In genomic region chrX:169830052-169830451, GRCm38 (mm10) we compare ENCODE assay signal across 28 mouse cellular contexts. TPM values are rescaled to one million over a fixed set of nuclear protein-coding genes. Genes with fewer than 3 reads are reported as not detected.
DNase-seq lines count a peak whose midpoint lies in the region; ATAC-seq and TF ChIP-seq lines count a peak whose summit lies in the region.
"Had no signal": no experiment of that assay in that cellular context is flagged by ENCODE, and none has a peak within 500 bp of the region (broad histone marks: within the 10 kb centered on the region; RNA-seq: fewer than 3 reads in every experiment).

No protein-coding gene starts in this region.

- peak; percentile 72 for ATAC-seq in hindbrain, embryonic 11.5 days (ENCODE audit: low FRiP score)
- ATAC-seq in hindbrain, postnatal 0 days, result no peak
- no peak for ATAC-seq in forebrain, embryonic 16.5 days
- ATAC-seq in midbrain, embryonic 12.5 days (ENCODE audit: low FRiP score, low read depth), result 0 out of 2 replicates have a peak, but pooled peaks have one; percentile 53
- ATAC-seq in liver, embryonic 12.5 days, result no peak
- ATAC-seq: intestine, embryonic 16.5 days had no signal

- no peak overlapping the region for H3K9ac ChIP-seq in hindbrain, embryonic 11.5 days (ENCODE audit: low read depth, low read length)
- H3K9ac ChIP-seq in hindbrain, postnatal 0 days (replicated peaks; ENCODE audit: low read length), result no peak overlapping the region
- no peak overlapping the region for H3K9ac ChIP-seq in forebrain, embryonic 16.5 days (replicated peaks; ENCODE audit: low read depth, low read length)
- H3K9ac ChIP-seq in midbrain, embryonic 12.5 days (replicated peaks), result no peak overlapping the region
- no peak overlapping the region for H3K9ac ChIP-seq in liver, embryonic 12.5 days
- H3K9ac ChIP-seq: heart, embryonic 13.5 days; kidney, embryonic 15.5 days; limb, embryonic 12.5 days; liver, embryonic 13.5 days; lung, embryonic 14.5 days; neural tube, embryonic 12.5 days had no signal

- intact Hi-C loops in heart, postnatal 36 days (cut with DNase I), result no loop called here

- H3K27ac ChIP-seq in hindbrain, embryonic 11.5 days (ENCODE audit: low read depth, low read length), result no peak overlapping the region
- no peak overlapping the region for H3K27ac ChIP-seq in hindbrain, postnatal 0 days
- H3K27ac ChIP-seq in forebrain, embryonic 16.5 days (ENCODE audit: low read length), result no peak overlapping the region
- H3K27ac ChIP-seq in midbrain, embryonic 12.5 days (replicated peaks), result no peak overlapping the region
- H3K27ac ChIP-seq in liver, embryonic 12.5 days, result no peak overlapping the region
- H3K27ac ChIP-seq: heart, embryonic 13.5 days; kidney, embryonic 15.5 days; limb, embryonic 12.5 days; liver, embryonic 13.5 days; neural tube, embryonic 12.5 days had no signal

- no peak for TF ChIP-seq CTCF in hindbrain, postnatal 0 days (IDR thresholded peaks at IDR 0.05; ENCODE audit: low read depth)

- H3K4me2 ChIP-seq in hindbrain, embryonic 11.5 days (replicated peaks; ENCODE audit: low read depth, low read length), result 0 out of 2 replicates have a peak overlapping the region, but pooled peaks have one; percentile 18
- H3K4me2 ChIP-seq in hindbrain, postnatal 0 days (ENCODE audit: low read depth, low read length), result no peak overlapping the region
- peak overlapping the region; percentile 29; the same call in 1 of the 2 replicates for H3K4me2 ChIP-seq in forebrain, embryonic 16.5 days (ENCODE audit: low read length)
- peak overlapping the region; percentile 42 for H3K4me2 ChIP-seq in midbrain, embryonic 12.5 days (replicated peaks)
- no peak overlapping the region for H3K4me2 ChIP-seq in liver, embryonic 12.5 days
- H3K4me2 ChIP-seq: heart, embryonic 13.5 days; kidney, embryonic 15.5 days; limb, embryonic 12.5 days; liver, embryonic 13.5 days; lung, embryonic 14.5 days; neural tube, embryonic 12.5 days had no signal

- 33% methylated on average over 4 of the region's 4 CpGs for WGBS in hindbrain, embryonic 11.5 days
- WGBS in hindbrain, postnatal 0 days, result 38% methylated on average over 4 of the region's 4 CpGs
- WGBS in forebrain, embryonic 16.5 days, result 28% methylated on average over 4 of the region's 4 CpGs
- WGBS in midbrain, embryonic 12.5 days, result 23% methylated on average over 4 of the region's 4 CpGs
- WGBS in liver, embryonic 12.5 days (ENCODE audit: insufficient replicate concordance), result 61% methylated on average over 4 of the region's 4 CpGs

- peak; percentile 38 for DNase-seq in hindbrain, embryonic 11.5 days (ENCODE audit: low spot score)
- DNase-seq in hindbrain, postnatal 0 days (ENCODE audit: low spot score), result no peak
- DNase-seq in embryo, embryonic 10.5 days (ENCODE audit: low spot score), result peak; percentile 56
- DNase-seq in kidney, adult 11 months, result no peak
- no peak for DNase-seq in heart, postnatal 36 days
- DNase-seq: cerebellum, adult 8-10 months; gastrocnemius, postnatal 14 days; heart, adult 18-20 months; kidney, postnatal 4 days; liver, embryonic 13.5 days; lung, embryonic 14.5 days; lung, postnatal 4 days; thymus, postnatal 36 days had no signal

- H3K9me3 ChIP-seq in hindbrain, embryonic 11.5 days (ENCODE audit: control insufficient read depth, low read length), result no peaks in the 10 kb centered on the region
- H3K9me3 ChIP-seq in hindbrain, postnatal 0 days (ENCODE audit: low read length), result no peaks in the 10 kb centered on the region
- H3K9me3 ChIP-seq in forebrain, embryonic 16.5 days (ENCODE audit: control insufficient read depth, low read length), result no peaks in the 10 kb centered on the region
- no peaks in the 10 kb centered on the region for H3K9me3 ChIP-seq in midbrain, embryonic 12.5 days
- no peaks in the 10 kb centered on the region for H3K9me3 ChIP-seq in liver, embryonic 12.5 days (replicated peaks)
- H3K9me3 ChIP-seq: heart, embryonic 13.5 days; kidney, embryonic 15.5 days; limb, embryonic 12.5 days; liver, embryonic 13.5 days; neural tube, embryonic 12.5 days had no signal

- no peak overlapping the region for H3K4me3 ChIP-seq in hindbrain, embryonic 11.5 days (ENCODE audit: low read depth, low read length)
- H3K4me3 ChIP-seq in hindbrain, postnatal 0 days (ENCODE audit: low read length), result no peak overlapping the region
- H3K4me3 ChIP-seq in forebrain, embryonic 16.5 days (replicated peaks; ENCODE audit: low read length), result no peak overlapping the region
- H3K4me3 ChIP-seq in midbrain, embryonic 12.5 days, result no peak overlapping the region
- no peak overlapping the region for H3K4me3 ChIP-seq in liver, embryonic 12.5 days
- H3K4me3 ChIP-seq: erythroblast, embryonic 14.5 days; heart, embryonic 13.5 days; kidney, embryonic 15.5 days; limb, embryonic 12.5 days; liver, embryonic 13.5 days; neural tube, embryonic 12.5 days had no signal

- H3K27me3 ChIP-seq in hindbrain, embryonic 11.5 days (ENCODE audit: control insufficient read depth, insufficient read depth, low read length), result no peaks in the 10 kb centered on the region
- H3K27me3 ChIP-seq in hindbrain, postnatal 0 days (ENCODE audit: insufficient read depth, low read length), result no peaks in the 10 kb centered on the region
- peaks cover 3% of the 10 kb centered on the region; the same call in 1 of the 2 replicates for H3K27me3 ChIP-seq in forebrain, embryonic 16.5 days (replicated peaks; ENCODE audit: control insufficient read depth, insufficient read depth, low read length)
- peaks cover 9% of the 10 kb centered on the region; the same call in 1 of the 2 replicates for H3K27me3 ChIP-seq in midbrain, embryonic 12.5 days
- no peaks in the 10 kb centered on the region for H3K27me3 ChIP-seq in liver, embryonic 12.5 days (replicated peaks)

- no peaks in the 10 kb centered on the region for H3K36me3 ChIP-seq in hindbrain, embryonic 11.5 days (ENCODE audit: control insufficient read depth, insufficient read depth, low read length)
- H3K36me3 ChIP-seq in hindbrain, postnatal 0 days (ENCODE audit: insufficient read depth, low read length), result no peaks in the 10 kb centered on the region
- no peaks in the 10 kb centered on the region for H3K36me3 ChIP-seq in forebrain, embryonic 16.5 days (ENCODE audit: control insufficient read depth, insufficient read depth)
- H3K36me3 ChIP-seq in midbrain, embryonic 12.5 days, result no peaks in the 10 kb centered on the region
- no peaks in the 10 kb centered on the region for H3K36me3 ChIP-seq in liver, embryonic 12.5 days
- H3K36me3 ChIP-seq: heart, embryonic 13.5 days; kidney, embryonic 15.5 days; limb, embryonic 12.5 days; liver, embryonic 13.5 days; neural tube, embryonic 12.5 days had no signal

- no peaks in the 10 kb centered on the region for H3K4me1 ChIP-seq in hindbrain, embryonic 11.5 days (replicated peaks; ENCODE audit: control insufficient read depth, insufficient read depth, low read length)
- H3K4me1 ChIP-seq in hindbrain, postnatal 0 days (ENCODE audit: insufficient read depth, low read length), result no peaks in the 10 kb centered on the region
- peaks cover 5% of the 10 kb centered on the region for H3K4me1 ChIP-seq in forebrain, embryonic 16.5 days (replicated peaks; ENCODE audit: control insufficient read depth, insufficient read depth, low read length)
- peaks cover 10% of the 10 kb centered on the region; the same call in 1 of the 2 replicates for H3K4me1 ChIP-seq in midbrain, embryonic 12.5 days
- no peaks in the 10 kb centered on the region for H3K4me1 ChIP-seq in liver, embryonic 12.5 days
- H3K4me1 ChIP-seq: limb, embryonic 12.5 days; liver, embryonic 13.5 days; neural tube, embryonic 12.5 days had no signal

RNA-seq across cellular contexts. Expression of gene 4933400A11Rik, which starts 50.6 kb away (rescaled TPM):
- polyA plus RNA-seq in hindbrain, embryonic 11.5 days (2014; fragmentation: Nextera tagmentation; extraction: Ambion mirVana), result 0.20 and 0.28 TPM in 2 replicates
- not detected in 2 replicates for total RNA-seq in hindbrain, postnatal 0 days (2014; rRNA removed)
- polyA plus RNA-seq in hindbrain, postnatal 0 days (2015; fragmentation: Nextera tagmentation; extraction: Ambion mirVana), result not detected in 2 replicates
- polyA plus RNA-seq in forebrain, embryonic 16.5 days (2015; fragmentation: Nextera tagmentation; extraction: Ambion mirVana), result not detected in 2 replicates
- not detected in 2 replicates for polyA plus RNA-seq in midbrain, embryonic 12.5 days (2016; fragmentation: Nextera tagmentation; extraction: Ambion mirVana)
- polyA plus RNA-seq in liver, embryonic 12.5 days (2016; fragmentation: Nextera tagmentation; extraction: Ambion mirVana), result not detected in 2 replicates
- total RNA-seq in heart, postnatal 36 days (2021), result not detected
- total RNA-seq: adrenal gland, adult 18-20 months; gastrocnemius, postnatal 14 days; heart, adult 18-20 months; heart, postnatal 25 days; layer of hippocampus, postnatal 14 days; left cerebral cortex, postnatal 10 days had no signal
- polyA plus RNA-seq: C2C12; erythroblast, embryonic 14.5 days; limb, embryonic 12.5 days; liver, embryonic 13.5 days; neural tube, embryonic 12.5 days; small intestine, adult 2 months had no signal

Comparison
In these comparisons a context has a peak if more than half of its experiments do, and no peak if none do; other contexts are left out.
1. ATAC-seq: peak in hindbrain, embryonic 11.5 days (single experiment) and midbrain, embryonic 12.5 days (single experiment); none in hindbrain, postnatal 0 days (single experiment), forebrain, embryonic 16.5 days (single experiment) and liver, embryonic 12.5 days (single experiment).
2. DNase-seq: peak in hindbrain, embryonic 11.5 days (single experiment) and embryo, embryonic 10.5 days (single experiment); none in hindbrain, postnatal 0 days (single experiment), kidney, adult 11 months (single experiment) and heart, postnatal 36 days (0 of 2).
3. H3K4me2 ChIP-seq: peak in hindbrain, embryonic 11.5 days (single experiment), forebrain, embryonic 16.5 days (single experiment) and midbrain, embryonic 12.5 days (single experiment); none in hindbrain, postnatal 0 days (single experiment) and liver, embryonic 12.5 days (single experiment).